Mouse (Mus musculus): Measurements from ENCODE around the gene Mocs2.

GRCm38 (mm10) chr13:114825377-114825855 lies 7.4 kb downstream of the Mocs2 start:
- TF ChIP-seq USF1 (IDR thresholded peaks at IDR 0.05; ENCODE audit: low read depth, low read length) (no peak), NRF1 (IDR thresholded peaks at IDR 0.05; ENCODE audit: insufficient read depth, low read depth, low read length, poor library complexity, severe bottlenecking) (no peak), EP300 (IDR thresholded peaks at IDR 0.05; ENCODE audit: low read depth in 1 of 2, low read length in 2 of 2) (no peak), MAZ (IDR thresholded peaks at IDR 0.05; ENCODE audit: low read depth, low read length) (no peak), CTCF (IDR thresholded peaks at IDR 0.05 in 2 of 3, conservative IDR thresholded peaks at IDR 0.05 in 1 of 3; ENCODE audit: control insufficient read depth in 1 of 3, insufficient read depth in 1 of 3, low read depth in 2 of 3, low read length in 3 of 3, poor library complexity in 1 of 3, severe bottlenecking in 1 of 3) (no peak), UBTF (IDR thresholded peaks at IDR 0.05; ENCODE audit: borderline replicate concordance, insufficient read depth, low read depth, low read length) (no peak), CHD2 (IDR thresholded peaks at IDR 0.05; ENCODE audit: low read length) (no peak), POLR2AphosphoS5 (IDR thresholded peaks at IDR 0.05; ENCODE audit: borderline replicate concordance, low read depth, low read length) (no peak), TAL1 (IDR thresholded peaks at IDR 0.05; ENCODE audit: low read length) (no peak)

All from MEL (cell line).